Mouse (Mus musculus) small intestine, adult 2 months (tissue): ENCODE data around the gene Pabpc4. TPM values are rescaled to one million over a fixed set of nuclear protein-coding genes. Genes with fewer than 3 reads are reported as not detected.
"Not testable (repeated sequence)": the region's sequence is repeated elsewhere in the genome, so short reads cannot be mapped to it uniquely, and the experiment has no call there.

Experiments used
- H3K27ac ChIP-seq: fragments of 200-500 bp; 2 replicates; pipeline ENCODE4 v1.5.1; 2012; ENCODE audit warnings: low read depth, low read length, control low read depth, inconsistent platforms; ENCODE audit not compliant: insufficient read depth
- H3K27me3 ChIP-seq: fragments of 200-500 bp; 2 replicates; pipeline ENCODE4 v1.6.1; 2012; ENCODE audit warnings: mild to moderate bottlenecking, moderate library complexity, low read length, inconsistent platforms; ENCODE audit not compliant: control insufficient read depth, insufficient read depth
- H3K36me3 ChIP-seq: fragments of 200-500 bp; 2 replicates; pipeline ENCODE4 v1.6.1; 2012; ENCODE audit warnings: mild to moderate bottlenecking, low read length, control low read depth, inconsistent platforms; ENCODE audit not compliant: control insufficient read depth, insufficient read depth
- H3K4me1 ChIP-seq: fragments of 200-500 bp; 2 replicates; pipeline ENCODE4 v1.6.1; 2012; ENCODE audit warnings: low read length, inconsistent platforms, mixed read lengths; ENCODE audit not compliant: control insufficient read depth, insufficient read depth, insufficient read length
- H3K4me3 ChIP-seq: fragments of 200-500 bp; 2 replicates; pipeline ENCODE4 v1.5.1; 2012; ENCODE audit warnings: low read depth, mild to moderate bottlenecking, control low read depth, inconsistent platforms, low read length, moderate library complexity
- CTCF ChIP-seq: fragments of 200-500 bp; IDR thresholded peaks from 2 replicates; pipeline ENCODE4 v1.5.1; 2012; ENCODE audit warnings: low read depth, mild to moderate bottlenecking, control low read depth, inconsistent platforms, low read length, moderate library complexity, mixed read lengths; ENCODE audit not compliant: insufficient replicate concordance, insufficient read length; ENCODE audit errors: extremely low read depth
- POLR2A ChIP-seq: fragments of 200-500 bp; IDR thresholded peaks from 2 replicates; pipeline ENCODE4 v1.6.1; 2012; ENCODE audit warnings: low read depth, mild to moderate bottlenecking, control low read depth, inconsistent platforms, low read length, moderate library complexity
- WGBS: fragments of 180-500 bp; shearing (Covaris S2); methylation state at CpG from one replicate; pipeline ENCODE4 v1.1.7; 2018; 5-methylcytosine and 5-hydroxymethylcytosine counted together
- polyA plus RNA-seq: library from polyadenylated mRNA; depleted of rRNA; stranded (reverse); fragments of >200 nt; gene quantifications from 2 replicates; pipeline ENCODE4 v1.2.3, GENCODE M21; 2012

Gene Pabpc4
- polyA plus RNA-seq, 1 experiment = 133 TPM

DNA sequence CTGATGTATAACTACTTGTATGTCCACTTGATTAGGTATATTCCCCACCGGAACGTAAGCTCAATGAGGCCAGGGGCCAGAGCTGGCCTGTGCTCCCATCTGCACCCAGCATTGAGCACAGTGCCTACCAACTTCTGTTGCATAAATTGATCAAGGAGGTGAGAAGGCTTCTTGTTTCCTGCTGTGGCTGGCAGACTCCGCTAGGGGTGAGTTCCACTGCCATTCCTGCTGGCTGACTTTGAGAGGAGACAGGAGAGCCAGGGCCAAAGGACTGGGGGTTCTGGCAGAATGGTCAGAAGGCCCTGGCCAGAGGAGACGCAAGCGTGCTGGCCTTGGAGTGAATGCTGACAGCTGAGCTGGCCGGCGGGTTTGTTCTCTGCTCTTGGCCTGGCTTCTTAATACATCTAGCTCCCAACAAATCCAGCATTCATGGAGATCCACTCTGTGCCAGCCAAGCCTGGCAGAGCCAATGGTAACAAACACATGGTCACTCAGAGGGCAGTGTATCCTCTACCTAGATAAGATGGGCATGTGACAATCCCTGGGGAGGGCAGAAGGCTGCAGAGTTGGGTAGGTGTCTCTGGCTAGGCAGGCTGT lies 13.1 kb upstream of the Pabpc4 start:
- no peaks in the 10 kb centered on the region for H3K36me3 ChIP-seq
- no peak overlapping the region for H3K4me3 ChIP-seq
- no peak overlapping the region for H3K27ac ChIP-seq
- H3K27me3 ChIP-seq = no peaks in the 10 kb centered on the region
- WGBS = 72% methylated on average over 7 of the region's 7 CpGs
- H3K4me1 ChIP-seq = no peaks in the 10 kb centered on the region
- TF ChIP-seq CTCF (no peak), POLR2A (no peak)

DNA sequence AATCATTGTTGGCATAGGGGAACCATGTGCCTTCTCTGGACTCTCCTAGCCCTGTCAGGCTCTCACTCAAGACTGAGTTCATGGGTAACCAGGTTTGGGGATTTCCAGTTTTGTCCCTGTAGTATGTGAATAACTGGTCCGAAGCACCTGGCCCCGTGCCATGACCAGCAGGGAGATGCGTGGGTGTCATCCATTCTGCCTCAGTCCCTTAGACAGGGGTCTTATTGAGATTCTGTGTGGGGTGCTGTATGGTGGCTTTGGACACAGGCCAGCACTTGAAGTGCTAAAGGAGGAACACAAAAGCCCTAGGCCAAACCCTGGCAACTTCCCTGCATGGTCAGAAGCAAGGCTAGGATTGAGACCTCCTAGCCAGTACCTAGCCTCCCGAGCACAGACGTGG lies 9.9 kb upstream of the Pabpc4 start:
- WGBS = 76% methylated on average over 5 of the region's 5 CpGs
- H3K27ac ChIP-seq = no peak overlapping the region

DNA sequence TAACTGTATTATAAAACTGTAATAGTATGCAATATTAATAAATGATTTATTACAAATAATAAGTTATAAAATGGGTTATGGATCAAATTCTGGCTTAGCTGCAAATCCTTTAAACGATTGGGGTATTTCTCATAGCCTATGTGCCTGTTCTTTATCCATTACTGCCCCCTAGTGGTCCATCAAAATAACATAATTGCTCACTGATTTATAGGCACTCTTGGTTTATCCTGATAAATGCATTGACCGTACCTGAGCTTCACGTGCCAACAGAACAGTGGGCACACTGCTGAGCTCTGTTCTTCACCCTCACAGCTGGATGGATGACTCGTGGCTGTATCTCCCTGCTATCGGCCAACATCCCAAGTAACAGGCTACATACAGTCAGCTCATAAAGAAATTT lies 7.5 kb upstream of the Pabpc4 start:
- H3K4me1 ChIP-seq = no peaks in the 10 kb centered on the region
- WGBS = 8% methylated on average over 5 of the region's 5 CpGs
- H3K4me3 ChIP-seq = no peak overlapping the region
- TF ChIP-seq POLR2A = no peak
- TF ChIP-seq CTCF = peak; percentile 28; the same call in 1 of the 2 replicates
- H3K27ac ChIP-seq = no peak overlapping the region
- H3K36me3 ChIP-seq = no peaks in the 10 kb centered on the region
- no peaks in the 10 kb centered on the region for H3K27me3 ChIP-seq

More for the DNA sequence above, 9.9 kb upstream of the Pabpc4 start:
- TF ChIP-seq POLR2A (no peak), CTCF (no peak)
- H3K4me3 ChIP-seq = no peak overlapping the region
- no peaks in the 10 kb centered on the region for H3K36me3 ChIP-seq
- H3K27me3 ChIP-seq = no peaks in the 10 kb centered on the region
- no peaks in the 10 kb centered on the region for H3K4me1 ChIP-seq

DNA sequence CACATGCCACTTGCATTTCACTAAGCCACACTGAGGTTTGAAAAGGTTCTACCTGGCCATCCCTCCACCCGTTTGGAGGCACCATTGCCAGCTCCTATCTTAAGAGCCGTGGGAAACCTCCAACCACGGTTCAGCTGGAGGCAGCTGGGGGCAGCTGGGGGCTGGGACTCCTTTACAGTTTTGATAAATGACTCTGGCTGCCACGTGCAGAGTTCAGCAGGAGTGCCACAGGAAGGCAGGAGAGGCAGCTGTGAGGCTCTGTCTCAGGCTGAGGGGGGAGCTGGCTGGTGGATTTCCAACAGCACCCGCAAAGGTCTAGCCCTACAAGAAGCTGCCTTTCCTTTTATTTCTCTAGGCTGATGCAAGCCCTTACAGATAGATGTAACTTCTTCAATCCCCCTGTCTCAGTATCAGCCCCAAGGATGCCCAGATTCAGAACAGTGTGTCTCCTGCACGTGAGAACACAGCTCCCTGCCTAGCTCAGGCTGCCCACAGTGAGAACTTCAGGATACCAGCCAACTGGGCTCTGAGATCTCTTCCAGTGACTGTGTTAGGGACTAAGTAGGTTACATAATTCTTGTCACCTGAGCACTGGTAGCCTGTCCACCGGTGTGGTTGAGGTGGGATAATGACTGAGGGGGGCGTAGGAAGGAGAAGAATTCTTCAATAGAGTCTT lies 1.9 kb upstream of the Pabpc4 start:
- H3K4me1 ChIP-seq = peaks cover 2% of the 10 kb centered on the region; the same call in 1 of the 2 replicates
- H3K27me3 ChIP-seq = no peaks in the 10 kb centered on the region
- 29% methylated on average over 8 of the region's 8 CpGs for WGBS
- no peak overlapping the region for H3K4me3 ChIP-seq
- H3K27ac ChIP-seq = no peak overlapping the region
- TF ChIP-seq CTCF (no peak), POLR2A (no peak)
- no peaks in the 10 kb centered on the region for H3K36me3 ChIP-seq

DNA sequence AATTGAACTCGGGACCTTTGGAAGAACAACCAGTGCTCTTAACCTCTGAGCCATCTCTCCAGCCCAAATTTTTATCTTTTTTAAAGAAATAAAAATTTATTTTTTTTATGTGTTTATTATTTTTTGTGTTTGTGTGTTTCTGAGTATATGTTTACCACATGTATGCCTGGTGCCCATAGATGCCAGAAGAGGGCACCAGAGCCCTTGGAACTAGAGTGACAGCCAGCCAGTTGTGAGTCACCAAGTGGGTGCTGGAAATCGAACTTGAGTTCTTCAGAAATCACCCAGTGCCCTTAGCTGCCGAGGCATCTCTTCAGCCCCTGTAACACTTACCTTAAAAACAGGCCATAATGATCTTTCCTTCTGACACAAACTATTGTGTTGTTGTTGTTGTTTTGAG lies 8.9 kb downstream of the Pabpc4 start:
- whole genome bisulfite sequencing = 87% methylated on average over 3 of the region's 3 CpGs
- H3K4me3 ChIP-seq = no peak overlapping the region
- TF ChIP-seq CTCF = no peak
- no peak for TF ChIP-seq POLR2A
- no peaks in the 10 kb centered on the region for H3K36me3 ChIP-seq
- no peaks in the 10 kb centered on the region for H3K4me1 ChIP-seq
- no peaks in the 10 kb centered on the region; the same call in 1 of the 2 replicates for H3K27me3 ChIP-seq
- no peak overlapping the region for H3K27ac ChIP-seq

DNA sequence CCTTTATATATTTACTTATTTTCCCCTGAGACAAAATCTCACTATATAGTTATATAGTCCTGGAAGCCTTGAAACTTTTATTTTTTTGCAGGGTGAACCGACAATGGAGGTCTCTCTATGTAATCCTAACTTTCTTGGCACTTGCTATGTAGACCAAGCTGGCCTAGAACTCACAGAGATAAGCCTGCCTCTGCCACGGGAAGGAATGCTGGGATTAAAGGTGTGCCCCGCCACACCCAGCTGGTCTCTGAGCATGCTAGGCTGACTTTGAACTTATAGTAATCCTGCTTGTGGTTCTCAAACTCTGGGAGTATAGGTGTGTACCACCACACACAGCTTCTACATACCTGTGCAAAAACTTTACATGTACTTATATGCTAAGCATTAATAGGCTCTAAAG lies 18.0 kb downstream of the Pabpc4 start:
- no peak overlapping the region for H3K27ac ChIP-seq
- 46% methylated on average over 3 of the region's 3 CpGs for WGBS
- H3K4me1 ChIP-seq = peaks cover 6% of the 10 kb centered on the region; the same call in 1 of the 2 replicates
- H3K27me3 ChIP-seq = no peaks in the 10 kb centered on the region
- TF ChIP-seq CTCF = no peak
- no peak for TF ChIP-seq POLR2A
- no peaks in the 10 kb centered on the region for H3K36me3 ChIP-seq
- H3K4me3 ChIP-seq = no peak overlapping the region

DNA sequence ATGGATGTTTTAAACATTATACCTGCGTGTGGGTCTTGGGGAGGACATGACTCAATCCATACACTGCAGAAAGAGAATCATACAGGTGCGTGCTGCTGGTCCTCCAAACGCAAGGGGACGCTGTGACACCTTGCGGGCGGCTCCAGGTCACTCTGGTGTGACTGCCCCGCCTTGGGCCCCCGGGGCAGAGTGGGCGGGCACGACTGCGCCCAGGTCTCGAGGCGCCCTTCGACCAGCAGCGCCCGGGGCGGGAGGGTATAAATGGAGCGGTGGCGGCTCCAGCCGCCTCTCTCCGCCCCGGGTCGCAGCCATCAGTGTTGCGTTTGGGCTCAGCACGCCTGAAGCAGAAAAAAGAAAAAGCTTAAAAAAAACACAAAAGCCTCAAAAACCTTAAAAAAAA lies 20.3 kb downstream of the Pabpc4 start:
- H3K4me3 ChIP-seq = peak overlapping the region; percentile 62
- H3K36me3 ChIP-seq = peaks cover 5% of the 10 kb centered on the region
- H3K4me1 ChIP-seq = peaks cover 10% of the 10 kb centered on the region; the same call in 1 of the 2 replicates
- peak; percentile 80 for TF ChIP-seq POLR2A
- TF ChIP-seq CTCF = peak; percentile 76
- H3K27me3 ChIP-seq = no peaks in the 10 kb centered on the region
- WGBS = 1% methylated on average over 25 of the region's 25 CpGs
- H3K27ac ChIP-seq = no peak overlapping the region

DNA sequence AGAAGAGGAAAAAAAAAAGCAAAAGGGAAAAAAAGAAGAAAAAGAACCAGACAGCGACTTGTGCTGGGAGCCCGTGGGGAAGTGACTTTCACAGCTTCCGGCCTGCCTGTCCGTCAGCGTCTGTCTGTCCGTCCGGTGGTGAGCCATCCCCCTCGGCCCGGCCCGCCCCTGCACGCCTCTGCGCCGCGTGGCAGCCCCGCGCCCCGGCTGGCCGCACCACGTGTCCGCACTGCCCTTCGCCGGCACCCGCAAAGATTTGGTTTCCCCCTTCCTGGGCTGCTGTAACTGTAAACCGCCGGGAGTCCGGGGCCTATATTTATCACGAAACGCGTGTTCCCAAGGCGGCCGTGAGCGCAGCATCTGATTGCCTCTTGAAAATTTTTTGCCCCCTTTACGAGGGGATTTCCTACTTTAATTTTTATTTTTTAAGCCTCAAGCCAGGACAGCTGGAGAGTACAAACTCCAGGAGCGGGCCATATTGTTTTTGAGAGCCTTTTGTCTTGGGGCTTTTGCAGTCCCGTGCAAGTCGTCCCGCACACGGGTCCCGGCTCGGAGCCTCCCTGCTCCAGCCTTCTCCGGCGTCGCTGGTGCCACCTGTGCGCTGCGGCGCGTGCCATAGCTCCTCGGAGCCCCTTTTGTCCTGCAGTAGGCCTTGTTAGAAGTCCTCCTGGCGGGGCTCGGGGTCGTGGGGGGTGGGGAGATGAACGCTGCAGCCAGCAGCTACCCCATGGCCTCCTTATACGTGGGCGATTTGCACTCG lies 20.9 kb downstream of the Pabpc4 start:
- WGBS = under 1% methylated on average over 43 of the region's 55 CpGs
- Histone ChIP-seq H3K4me3 (peak overlapping the region; percentile 62), H3K4me1 (peaks cover 10% of the 10 kb centered on the region; the same call in 1 of the 2 replicates)
- H3K27me3 ChIP-seq, H3K27ac ChIP-seq, H3K36me3 ChIP-seq: not testable (repeated sequence)

DNA sequence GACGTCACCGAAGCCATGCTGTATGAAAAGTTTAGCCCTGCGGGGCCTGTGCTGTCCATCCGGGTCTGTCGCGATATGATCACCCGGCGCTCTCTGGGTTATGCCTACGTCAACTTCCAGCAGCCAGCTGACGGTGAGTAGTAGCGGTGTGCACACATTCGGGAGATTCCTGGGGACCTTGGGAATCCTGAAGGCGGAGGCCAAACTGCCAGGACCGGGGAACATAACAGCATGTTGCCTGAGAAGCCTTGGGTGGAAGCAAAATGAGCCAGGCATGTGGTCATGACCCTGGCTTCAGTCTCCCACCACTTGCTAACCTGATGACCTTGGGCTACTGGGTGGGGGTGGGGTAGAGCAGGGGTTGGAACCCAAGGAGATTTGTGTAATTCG lies 21.5 kb downstream of the Pabpc4 start:
- H3K27ac ChIP-seq, H3K27me3 ChIP-seq: not testable (repeated sequence)
- H3K4me1 ChIP-seq = peaks cover 10% of the 10 kb centered on the region; the same call in 1 of the 2 replicates
- H3K4me3 ChIP-seq = peak overlapping the region; percentile 62
- H3K36me3 ChIP-seq = peaks cover 14% of the 10 kb centered on the region
- under 1% methylated on average over 15 of the region's 15 CpGs for WGBS
